Mouse (Mus musculus): Measurements from ENCODE around the gene Zkscan17.

GRCm38 (mm10) chr11:59512733-59513132 lies 13.8 kb downstream of the Zkscan17 start:
- no peak for TF ChIP-seq POLR2A (IDR thresholded peaks at IDR 0.05; ENCODE audit: insufficient read depth, low read length)
- no peak for TF ChIP-seq CTCF (IDR thresholded peaks at IDR 0.05; ENCODE audit: low read depth, low read length)
- no peak for TF ChIP-seq EP300 (IDR thresholded peaks at IDR 0.05; ENCODE audit: insufficient read depth, low read depth, low read length)

Measured in ES-Bruce4 (cell line).